Mouse (Mus musculus) ES-E14 (cell line): ENCODE measurements around the gene Nsg1.

ENCODE experiments used
- CHD2 ChIP-seq: IDR thresholded peaks from 2 replicates; pipeline ENCODE4 v1.6.1; 2014; ENCODE audit warnings: mild to moderate bottlenecking, low read depth, low read length, inconsistent platforms
- HCFC1 ChIP-seq: IDR thresholded peaks from 2 replicates; pipeline ENCODE4 v1.6.1; 2012; ENCODE audit warnings: low read length, inconsistent platforms, borderline replicate concordance; ENCODE audit not compliant: insufficient read depth
- MAFK ChIP-seq: IDR thresholded peaks from 2 replicates; pipeline ENCODE4 v1.6.1; 2014; ENCODE audit warnings: mild to moderate bottlenecking, low read depth, low read length, inconsistent platforms; ENCODE audit not compliant: insufficient read depth
- ZNF384 ChIP-seq: IDR thresholded peaks from 2 replicates; pipeline ENCODE4 v1.6.1; 2012; ENCODE audit warnings: low read depth, low read length, inconsistent platforms

- TF ChIP-seq CHD2 = no peak
- TF ChIP-seq ZNF384 = no peak
- no peak for TF ChIP-seq HCFC1
- no peak for TF ChIP-seq MAFK
These were observed 8.4 kb downstream of the Nsg1 start for GRCm38 (mm10) chr5:38151264-38151663.
